Mouse (Mus musculus) ovary, postnatal 14 days (tissue): ENCODE data around the gene 1700029I15Rik.

Experiments used
- DNase-seq: peaks from one replicate; pipeline ENCODE4 v3.0.0; 2022; ENCODE audit warnings: low spot score

1700029I15Rik gene

GRCm38 (mm10) chr2:92381901-92382588, at the start of gene 1700029I15Rik:
TSS of gene 1700029I15Rik (plus strand) at chr2:92382538.
- no peak for DNase-seq

DNA sequence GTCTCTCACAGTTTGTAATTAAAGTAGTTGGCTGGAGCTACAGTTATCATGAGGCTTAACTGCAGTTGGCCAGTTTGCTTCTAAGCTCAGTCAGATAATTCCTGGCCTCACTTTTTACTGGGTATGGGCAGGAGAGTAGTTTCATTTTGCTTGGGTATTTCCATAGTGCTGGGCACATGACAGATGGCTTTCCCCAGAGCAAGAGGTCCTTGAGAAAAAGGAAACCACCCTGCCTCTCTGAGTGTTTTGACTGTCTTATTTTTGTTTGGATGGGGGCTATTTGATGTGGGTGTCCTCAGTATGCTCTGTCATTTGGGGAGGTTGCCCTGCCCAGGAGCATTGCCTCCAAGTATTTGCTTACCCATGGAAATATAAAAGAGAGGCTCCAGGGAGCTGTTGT, 39.9 kb upstream of the 1700029I15Rik start:
- no peak for DNase-seq

DNA sequence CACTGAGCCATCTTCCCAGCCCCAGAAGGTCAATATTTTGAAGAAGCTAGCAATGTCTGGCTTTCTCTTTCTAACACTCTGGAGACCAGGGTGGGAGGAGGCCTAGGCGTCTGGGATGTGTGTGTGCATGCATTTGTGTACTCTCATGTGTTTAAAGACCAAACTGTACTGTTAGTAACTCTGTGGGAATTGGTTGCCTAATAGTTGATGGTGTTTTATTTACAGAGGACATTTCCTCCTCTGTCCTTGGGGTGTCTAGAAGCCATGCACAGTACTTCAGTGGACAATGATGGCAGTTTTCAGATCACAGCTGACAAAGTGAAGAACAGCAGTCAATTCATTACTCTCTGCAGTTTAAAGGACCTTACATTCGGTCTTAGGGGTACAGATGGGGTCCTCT, 35.1 kb upstream of the 1700029I15Rik start:
- DNase-seq: no peak

DNA sequence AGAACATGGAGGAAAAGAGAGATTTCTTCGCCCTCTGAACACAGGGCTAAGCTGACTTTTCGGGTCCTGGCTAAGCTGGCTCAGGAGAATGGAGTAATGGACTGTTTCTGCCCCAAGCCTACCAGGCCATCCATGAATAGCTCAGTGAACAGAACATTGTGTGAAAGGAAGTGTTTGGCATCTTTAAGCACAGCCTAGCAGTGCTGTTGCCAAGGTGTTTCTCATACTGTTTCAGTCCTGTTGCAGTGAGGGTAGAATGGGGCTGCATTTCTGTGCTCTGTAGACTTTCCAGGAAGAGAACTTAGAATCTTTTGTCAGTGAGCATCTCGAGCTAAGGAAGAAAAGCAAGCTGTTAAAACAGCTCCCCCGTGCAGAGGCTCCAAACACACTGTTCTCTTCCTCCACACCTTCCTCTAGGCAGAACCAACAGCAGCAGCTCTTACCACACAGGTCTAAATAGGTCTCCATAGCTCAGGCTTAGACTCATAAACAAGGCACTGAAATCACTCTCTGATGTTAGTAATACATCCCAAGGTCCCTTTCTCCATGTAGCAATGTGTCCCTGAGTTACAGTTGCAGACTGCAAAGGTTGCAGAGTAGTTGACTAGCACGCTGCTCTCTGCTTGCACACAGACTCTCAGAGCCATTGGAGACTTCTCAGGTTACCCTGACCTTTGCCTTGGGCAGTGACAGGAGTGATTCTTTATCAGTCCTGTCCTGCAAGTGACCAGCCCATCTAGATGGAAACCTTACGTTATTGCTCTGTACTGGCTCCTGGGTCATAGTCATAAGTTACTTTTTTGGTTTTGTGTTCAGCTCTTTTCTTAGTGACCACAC, 32.5 kb upstream of the 1700029I15Rik start:
- no peak for DNase-seq

GRCm38 (mm10) chr2:92350686-92351085, 31.7 kb upstream of the 1700029I15Rik start:
- DNase-seq: no peak

DNA sequence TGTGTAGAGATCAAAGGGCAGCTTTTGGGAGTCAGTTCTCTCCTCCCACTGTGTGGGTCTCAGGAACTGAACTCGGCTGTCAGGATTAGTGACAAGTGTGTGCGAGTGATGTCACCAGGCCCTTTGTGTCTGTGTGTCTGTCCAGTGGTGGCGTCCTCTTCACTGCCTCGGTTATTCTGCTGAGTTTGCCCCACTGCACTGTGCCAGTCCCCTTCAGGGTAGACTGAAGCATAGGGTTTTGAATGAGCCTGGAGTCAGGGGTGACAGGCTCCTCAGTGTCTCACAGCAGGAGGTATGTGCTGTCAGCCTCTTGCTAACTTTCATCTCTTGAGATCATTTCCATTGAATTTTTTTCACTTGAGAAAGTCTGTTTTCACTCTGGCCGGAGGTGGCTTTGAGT, 28.9 kb upstream of the 1700029I15Rik start:
- DNase-seq: no peak

- no peak for DNase-seq
Observed at GRCm38 (mm10) chr2:92354224-92354623, 28.1 kb upstream of the 1700029I15Rik start.

- no peak for DNase-seq
Observed at GRCm38 (mm10) chr2:92359301-92359700, 23.0 kb upstream of the 1700029I15Rik start.

DNA sequence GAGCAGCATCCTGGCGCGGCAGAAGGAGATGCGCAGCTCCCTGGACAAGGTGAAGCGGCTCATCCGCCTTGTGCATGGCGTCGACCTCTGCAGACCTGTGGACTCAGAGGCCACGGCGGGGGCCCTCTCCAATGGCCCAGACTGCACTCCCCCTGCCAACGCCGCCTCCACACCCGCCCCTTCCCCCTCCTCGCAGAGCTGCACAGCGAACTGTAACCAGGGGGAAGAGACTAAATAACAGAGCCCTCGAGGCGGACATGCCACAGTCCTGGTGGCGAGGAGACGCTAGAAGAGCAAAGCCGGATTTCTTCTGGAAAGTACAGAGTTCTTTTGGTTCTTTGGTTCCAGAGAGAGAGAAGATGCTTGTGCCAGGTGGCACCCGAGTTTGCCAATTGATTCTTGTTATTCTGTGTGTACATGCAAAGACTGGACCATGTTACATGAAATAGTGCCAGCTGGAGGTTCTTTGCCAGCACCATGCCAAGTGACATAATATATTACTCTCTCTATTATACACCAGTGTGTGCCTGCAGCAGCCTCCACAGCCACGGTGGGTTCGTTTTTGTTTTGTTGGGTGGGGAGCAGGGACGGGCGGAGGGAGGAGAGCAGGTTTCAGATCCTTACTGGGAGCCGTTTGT, 22.0 kb upstream of the 1700029I15Rik start:
- no peak for DNase-seq

GRCm38 (mm10) chr2:92360893-92361292, 21.4 kb upstream of the 1700029I15Rik start:
- DNase-seq: no peak

- no peak for DNase-seq
Observed at GRCm38 (mm10) chr2:92361795-92362194, 20.5 kb upstream of the 1700029I15Rik start.

GRCm38 (mm10) chr2:92362571-92363228, 19.6 kb upstream of the 1700029I15Rik start:
- DNase-seq: no peak

DNA sequence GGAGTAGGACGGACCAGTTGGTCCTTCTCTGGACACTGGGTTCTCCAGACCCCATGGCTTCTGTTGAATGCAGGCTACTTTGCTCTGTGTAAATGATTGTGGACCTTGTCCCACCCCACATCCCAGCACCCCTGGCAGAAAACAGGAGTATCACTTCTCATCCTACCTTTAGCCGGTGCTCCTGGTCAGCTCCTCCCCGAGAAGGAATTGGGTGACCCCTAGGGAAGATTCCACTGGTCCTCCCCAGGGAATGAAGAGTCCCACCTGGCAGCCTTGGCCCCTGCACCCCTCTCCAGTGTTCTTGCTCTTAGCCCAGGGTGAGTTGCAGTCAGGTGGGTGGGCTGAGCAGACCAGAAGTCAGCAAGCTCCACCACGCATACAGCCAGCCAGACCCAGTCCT, 18.3 kb upstream of the 1700029I15Rik start:
- DNase-seq: no peak

DNA sequence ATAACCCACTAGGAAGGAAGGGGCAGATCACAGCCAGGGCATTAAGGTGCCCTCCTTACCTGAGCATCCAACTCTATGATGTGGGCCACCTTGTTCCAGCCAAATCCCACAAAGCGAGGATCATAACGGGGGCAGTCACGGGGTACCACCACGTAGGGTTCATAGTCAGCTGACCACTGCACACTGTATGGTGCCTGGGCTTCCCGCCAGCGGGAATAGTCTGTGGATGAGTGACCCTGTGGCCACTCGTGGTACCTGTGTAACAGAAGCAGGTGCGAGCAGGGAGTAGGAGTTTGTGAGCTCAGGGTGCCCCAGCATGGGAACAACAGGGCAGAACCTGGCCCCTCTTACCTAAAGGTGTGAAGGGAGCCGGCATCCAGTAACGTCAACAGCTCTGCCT, 16.8 kb upstream of the 1700029I15Rik start:
- DNase-seq: no peak

DNA sequence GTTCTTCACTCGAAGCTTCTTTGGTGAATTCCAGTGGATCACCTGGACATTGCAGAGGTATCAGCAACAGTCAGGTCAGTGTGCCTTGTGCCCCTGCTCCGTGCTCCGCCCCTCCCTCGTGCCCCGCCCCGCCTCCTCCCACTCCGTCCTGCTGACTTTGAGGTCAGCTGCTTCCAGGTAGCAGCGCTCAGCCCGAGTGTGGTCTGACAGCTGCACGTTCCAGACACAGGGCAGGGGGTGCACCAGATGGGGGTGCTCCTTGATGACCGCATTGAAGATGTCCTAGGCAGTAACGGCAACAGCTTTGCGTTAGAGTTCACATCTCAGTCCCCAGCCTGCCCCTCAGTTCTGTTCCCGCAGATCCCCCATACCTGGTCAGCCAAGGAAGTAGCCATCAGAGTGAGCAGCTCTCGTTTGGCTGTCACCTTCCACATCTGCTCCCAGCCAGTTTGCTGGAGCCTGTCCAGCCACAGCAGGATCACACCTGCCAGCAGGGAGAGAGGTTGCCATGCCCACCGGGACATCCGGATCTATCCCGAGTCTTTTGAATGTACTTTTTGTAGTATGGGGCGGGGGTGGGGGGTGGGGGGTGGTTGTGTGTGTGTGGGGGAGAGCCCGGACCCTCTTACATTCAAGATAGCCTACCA, 14.8 kb upstream of the 1700029I15Rik start:
- no peak for DNase-seq

DNA sequence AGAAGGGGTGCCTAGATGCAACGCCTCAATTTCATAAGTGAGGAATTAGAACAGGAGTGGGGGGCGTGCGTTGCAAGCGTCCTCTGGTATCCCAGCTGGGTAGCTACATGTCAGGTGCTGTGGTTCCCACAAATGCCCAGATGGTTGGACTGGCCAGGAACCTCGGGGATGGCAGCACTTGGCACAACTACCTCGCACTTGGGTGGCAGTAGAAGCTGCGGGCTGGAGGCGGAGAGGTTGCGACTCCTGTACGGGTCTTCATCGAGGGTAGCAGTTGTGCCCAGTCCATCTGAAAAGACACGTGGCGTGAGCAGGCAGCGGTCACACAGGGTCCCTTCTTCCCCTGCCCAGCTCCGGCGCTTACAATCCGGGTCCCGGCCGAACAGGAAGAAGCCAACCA, 12.0 kb upstream of the 1700029I15Rik start:
- DNase-seq: no peak

GRCm38 (mm10) chr2:92370821-92371805, 11.2 kb upstream of the 1700029I15Rik start:
- peak; percentile 64 for DNase-seq

GRCm38 (mm10) chr2:92371971-92372690, 10.2 kb upstream of the 1700029I15Rik start:
- no peak for DNase-seq

- DNase-seq: no peak
Observed at GRCm38 (mm10) chr2:92372767-92373436, 9.4 kb upstream of the 1700029I15Rik start.
